Mouse (Mus musculus) adrenal gland, postnatal 36 days (tissue): ENCODE measurements around the gene Xkr8. TPM values are rescaled to one million over a fixed set of nuclear protein-coding genes. Genes with fewer than 3 reads are reported as not detected.
"Not testable (repeated sequence)": the region's sequence is repeated elsewhere in the genome, so short reads cannot be mapped to it uniquely, and the experiment has no call there.

Source experiments
- DNase-seq, 2 experiments: peaks; one replicate each; pipeline ENCODE4 v3.0.0; 2021; ENCODE audit warnings: mixed read lengths in 1 of 2
- total RNA-seq, 2 experiments: library from RNA; stranded (reverse); gene quantifications; 2 replicates each; pipeline ENCODE4 v1.2.3; 2021

The Xkr8 gene
- total RNA-seq, 2 experiments from 2014 or later = 3.3 to 5.7 TPM

DNA sequence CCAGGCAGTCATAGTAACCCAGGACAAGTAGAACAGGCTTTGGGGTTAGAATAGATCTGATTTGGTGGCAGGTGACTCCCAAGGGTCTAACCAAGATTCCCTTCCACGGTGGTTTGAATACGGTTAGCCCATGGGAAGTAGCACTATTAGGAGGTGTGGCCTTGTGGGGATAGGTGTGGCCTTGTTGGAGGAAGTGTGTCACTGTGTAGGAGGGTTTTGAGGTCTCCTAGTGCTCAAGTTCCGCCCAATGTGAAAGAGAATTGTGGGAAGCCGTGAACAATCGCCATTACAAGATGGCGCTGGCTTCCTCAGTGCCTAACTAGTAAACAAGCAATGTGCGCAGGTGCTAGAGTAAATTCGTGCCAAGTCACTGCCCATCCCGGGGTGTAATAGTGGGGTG is 4.8 kb upstream of the Xkr8 start:
- not testable (repeated sequence) for DNase-seq

DNA sequence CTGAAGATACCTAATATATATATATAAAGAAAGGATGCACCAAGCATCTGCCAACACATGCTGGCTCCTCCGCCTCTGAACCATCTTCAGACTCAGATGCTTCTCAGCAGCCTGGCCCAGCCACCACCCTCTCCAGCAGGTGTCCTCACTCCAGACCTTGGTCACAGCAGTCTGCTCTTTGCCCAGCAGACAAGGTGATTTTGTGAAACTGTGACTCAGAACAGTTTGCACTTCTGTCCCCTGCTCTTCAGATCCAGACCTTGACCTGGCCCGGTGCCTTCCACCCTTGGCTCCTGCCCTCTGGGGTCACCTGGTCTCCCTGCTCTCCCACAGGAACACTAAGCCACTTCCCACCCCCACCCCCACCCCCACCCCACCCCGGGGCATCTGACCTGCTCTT is 3.5 kb upstream of the Xkr8 start:
- no peak for DNase-seq

DNA sequence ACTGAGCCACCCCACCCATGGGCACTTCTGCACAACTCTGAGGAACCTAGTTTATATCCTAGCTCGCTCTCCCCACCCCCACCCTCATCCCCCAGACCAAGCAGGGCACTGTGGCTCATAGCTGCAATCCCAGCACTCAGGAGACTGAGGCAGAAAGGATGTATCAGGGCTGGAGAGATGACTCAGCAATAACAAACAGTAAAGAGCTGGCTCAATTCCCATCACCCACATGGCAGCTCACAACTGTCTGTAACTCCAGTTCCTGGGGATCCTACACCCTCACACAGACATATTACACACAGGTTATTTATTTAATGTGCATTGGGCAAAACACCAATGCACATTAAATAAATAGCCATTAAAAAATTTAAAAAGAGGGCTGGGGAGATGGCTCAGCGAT is 3.0 kb upstream of the Xkr8 start:
- no peak for DNase-seq

DNA sequence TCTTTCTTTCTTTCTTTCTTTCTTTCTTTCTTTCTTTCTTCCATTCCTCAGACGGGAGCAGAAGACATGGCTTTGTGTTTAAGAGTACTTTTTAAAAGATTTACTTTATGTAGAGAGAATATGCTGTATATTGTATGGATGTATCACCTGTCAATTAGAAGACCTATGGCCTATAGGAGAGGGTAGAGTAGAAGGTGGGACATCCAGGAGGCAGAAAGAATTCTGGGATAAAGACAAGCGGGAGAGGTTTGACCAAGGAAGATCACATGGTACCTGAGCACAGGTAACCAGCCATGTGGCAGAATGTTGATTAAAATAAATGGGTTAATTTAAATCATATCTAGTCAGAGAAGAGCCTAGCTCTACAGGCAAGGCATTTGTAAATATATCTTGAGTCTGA is 2.4 kb upstream of the Xkr8 start:
- no peak for DNase-seq

DNA sequence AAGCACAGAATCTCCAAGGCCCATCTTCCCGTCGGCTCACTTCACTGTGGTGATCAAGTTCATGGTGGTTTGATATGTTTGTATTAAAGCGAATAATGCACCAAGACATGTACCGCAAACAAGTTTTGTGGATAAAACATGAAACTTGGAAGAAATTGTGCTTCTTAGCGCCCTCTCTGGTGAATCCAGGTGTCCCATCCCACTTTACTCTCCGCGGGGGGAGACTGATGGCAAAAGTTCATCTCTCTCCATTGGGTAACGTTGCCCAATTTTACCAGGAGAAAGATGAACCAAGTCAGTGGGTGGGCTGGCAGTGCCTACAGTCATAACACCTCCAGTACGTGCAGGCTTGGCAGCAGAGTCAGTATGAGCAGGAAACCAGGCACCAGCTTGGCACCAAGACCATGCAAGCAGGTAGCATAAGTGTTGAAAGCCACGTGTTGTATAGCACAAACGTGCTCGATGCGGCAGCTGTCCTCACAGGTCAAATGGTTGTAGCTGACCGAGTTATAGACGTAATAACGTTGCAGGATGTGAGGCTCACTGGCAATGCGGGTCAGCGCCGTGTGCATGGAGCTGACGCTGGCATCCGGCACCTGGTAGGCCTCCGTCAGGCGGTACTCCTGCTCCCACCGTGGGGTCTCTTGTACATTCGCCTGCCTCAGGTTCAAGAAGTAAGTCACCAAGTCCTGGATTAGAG is 875 bp upstream of the Xkr8 start:
- DNase-seq = no peak

DNA sequence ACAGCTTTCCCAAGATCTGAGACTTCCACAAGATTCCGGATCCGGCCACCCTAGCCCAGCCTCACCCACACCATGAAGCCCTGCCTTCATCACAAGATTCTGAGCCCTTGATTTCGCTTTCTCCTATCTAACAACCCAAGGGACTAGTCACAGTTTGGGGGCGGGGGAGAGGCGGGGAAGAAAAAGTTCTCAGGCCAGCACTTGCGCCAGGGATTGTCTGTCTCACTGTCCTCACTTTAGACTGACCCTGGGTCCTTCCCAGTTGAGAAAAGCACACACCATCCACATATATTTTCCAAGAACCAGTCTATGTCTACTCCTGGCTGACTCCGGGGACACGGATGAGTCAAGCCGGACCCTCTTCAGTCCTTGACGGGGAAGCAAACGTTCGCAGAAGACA is 730 bp downstream of the Xkr8 start:
- DNase-seq = peak in 1 of 2 experiments; percentile 24

DNA sequence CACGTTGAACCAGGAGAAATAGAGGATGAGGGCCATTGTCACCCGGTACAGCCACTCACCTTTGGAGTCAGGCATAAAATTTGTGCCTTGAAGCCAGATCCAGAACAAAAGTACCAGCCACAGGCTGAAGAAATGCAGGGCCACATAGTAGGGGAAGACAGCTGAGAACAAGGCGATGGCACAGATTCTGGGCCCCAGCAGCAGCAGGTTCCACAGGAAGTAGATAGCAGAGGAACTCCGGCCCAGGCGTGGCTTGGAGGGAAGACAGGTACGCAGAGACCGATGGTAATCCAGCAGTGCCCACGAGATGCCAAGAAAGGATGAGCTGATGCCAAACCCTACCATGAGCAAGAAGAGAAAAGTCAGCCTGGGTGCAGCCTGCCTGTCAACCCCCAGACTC is 4.1 kb downstream of the Xkr8 start:
- no peak for DNase-seq

DNA sequence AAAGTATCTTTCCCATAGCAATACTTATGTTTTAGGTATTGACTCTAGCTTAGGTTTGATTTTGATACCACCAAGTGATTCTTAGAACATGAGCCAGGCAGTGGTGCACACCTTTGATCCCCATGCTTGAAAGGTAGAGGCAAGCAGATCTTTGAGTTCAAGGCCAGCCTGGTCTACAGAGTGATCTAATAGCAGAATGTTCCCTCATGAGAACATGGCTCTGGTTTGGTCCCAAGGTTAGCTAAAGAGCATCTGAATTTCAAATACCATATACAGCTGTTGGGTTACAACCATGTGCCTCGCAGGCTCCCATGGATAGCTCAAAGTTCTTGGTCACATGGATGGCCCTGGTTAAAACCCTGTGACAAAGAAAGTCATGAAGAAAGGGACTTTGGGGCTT is 14.1 kb downstream of the Xkr8 start:
- DNase-seq = no peak

DNA sequence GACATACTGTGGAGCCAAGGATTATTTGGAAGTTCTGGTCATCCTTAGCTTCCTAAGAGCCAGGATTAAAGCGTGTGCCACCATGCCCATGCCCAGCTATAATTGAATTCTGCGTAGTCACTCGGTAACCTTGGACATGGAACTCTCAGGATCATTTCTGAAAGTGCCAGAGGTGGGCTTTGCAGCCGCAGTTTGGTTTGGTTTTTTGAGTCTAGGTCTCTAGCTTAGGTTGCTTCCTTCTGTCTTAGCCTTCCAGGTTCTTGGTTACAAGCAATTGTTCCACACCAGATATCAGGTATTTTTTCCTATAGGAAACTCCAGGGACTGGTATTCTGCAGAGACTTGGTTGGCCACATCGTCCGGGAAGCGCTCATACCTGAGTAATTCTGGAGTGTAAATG is 19.2 kb downstream of the Xkr8 start:
- DNase-seq = no peak

DNA sequence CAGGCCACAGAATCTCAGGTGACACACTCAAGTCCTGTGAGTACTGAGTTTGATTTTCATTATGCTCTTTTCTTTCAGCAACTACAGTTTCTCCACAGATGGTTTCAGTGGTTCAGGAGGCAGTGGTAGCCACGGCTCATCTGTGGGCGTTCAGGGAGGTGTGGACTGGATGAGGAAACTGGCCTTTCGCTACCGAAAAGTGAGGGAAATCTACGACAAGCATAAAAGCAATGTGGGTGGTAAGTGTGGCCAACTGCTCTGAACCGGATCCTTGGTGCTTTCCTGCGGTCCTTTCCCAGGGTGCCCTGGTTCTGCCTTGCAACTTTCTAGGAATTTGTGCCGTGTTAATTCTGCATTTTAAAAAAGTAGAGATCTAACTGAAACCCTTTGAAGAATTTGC is 25.5 kb downstream of the Xkr8 start:
- no peak for DNase-seq

DNA sequence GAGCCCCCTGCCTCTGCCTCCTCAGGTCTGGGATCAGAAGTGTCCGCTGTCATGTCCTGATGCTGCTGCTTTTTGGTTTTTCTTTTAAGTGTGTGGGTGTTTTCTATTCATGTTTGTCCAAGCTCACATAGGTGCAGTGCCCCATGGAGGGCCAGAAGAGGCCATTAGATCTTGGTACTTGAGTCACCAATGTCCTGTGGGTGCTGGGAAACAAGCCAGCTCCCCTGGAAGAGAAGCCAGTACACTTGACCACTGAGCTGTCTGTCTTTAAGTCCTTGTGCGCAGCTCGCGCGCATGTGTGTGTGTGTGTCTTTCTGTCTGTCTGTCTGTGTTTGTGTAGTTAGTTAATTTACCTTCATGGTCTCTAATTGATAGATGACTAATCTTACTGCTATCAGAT is 30.3 kb downstream of the Xkr8 start:
- DNase-seq = no peak

DNA sequence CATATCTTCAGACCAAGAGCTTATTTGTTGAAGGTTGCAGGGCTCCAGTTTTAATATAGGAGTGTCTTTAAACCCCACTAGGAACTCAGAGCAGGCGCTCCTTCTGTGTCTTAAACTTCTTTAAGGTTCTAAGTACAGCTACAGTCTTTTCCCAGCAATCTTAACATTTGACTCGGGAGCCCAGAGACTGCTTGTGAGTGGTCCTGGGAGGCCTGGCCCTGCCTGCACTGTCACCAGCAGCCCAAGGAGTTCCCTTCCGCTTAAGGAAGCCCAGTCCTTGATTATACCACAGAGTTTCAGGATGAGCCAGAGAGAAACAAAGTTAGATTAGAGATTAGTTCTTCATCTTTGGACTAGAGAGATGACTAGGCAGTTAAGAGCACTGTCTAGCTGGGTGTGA is 39.0 kb downstream of the Xkr8 start:
- DNase-seq = no peak

DNA sequence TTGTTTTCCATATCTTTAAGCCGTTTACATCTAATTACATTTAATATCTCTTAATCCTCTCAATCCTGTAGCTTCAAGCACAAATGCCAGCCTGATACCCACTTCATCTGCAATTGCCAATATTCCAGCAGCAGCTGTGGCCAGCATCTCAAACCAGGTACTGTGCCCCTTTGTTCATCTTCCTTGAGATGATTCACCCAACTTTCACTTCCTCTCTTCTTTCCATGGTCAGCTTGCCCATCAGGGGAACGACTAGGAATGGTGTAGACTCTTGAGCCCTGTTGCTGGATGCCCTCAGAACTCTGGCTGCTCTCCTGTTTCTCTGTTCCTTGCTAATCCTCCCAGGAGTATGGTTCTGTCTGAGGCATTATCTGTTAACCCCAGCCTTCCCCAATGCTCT is 42.7 kb downstream of the Xkr8 start:
- no peak for DNase-seq

DNA sequence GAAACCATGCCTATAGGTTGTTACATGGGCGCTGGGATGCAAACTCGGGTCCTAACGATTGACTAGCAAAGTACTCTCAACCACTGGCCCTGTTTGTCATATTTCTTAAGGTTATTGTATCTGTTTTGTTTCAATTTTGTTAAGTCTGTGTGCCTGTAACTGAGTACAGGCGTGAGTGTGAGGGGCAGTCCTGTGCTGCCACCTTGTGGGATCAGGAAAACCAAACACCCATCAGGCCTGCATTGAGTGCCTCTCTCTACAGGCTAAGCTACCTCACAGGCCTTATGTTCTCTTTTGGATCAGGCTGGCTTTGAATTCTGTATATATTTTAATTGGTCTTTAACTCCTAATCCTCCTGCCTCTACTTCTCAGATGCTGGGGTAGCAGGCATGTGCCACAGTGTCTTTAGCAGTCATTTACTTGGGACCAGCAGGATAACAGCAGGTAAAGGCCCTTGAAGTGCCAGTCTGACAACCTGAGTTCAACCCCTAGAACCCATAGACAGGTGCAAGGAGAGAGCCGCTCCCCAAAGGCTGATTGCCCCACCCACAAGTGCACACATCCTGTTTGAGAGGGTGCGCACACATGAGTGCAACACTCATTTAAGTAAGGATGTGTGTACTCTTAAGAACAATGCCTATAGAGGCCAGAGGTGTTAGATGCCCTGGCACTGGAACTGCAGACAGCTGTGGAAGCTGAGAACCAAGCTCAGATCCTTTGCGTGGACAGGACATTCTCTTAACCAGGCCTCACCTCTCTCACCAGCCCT is 55.4 kb downstream of the Xkr8 start:
- DNase-seq = peak; percentile 41 to 64

Other genes starting within 250 kb of the Xkr8 start
- gene Sesn2, start 222.0 kb downstream of the Xkr8 start, total RNA-seq = 10 to 100 TPM; 12.9 to 24.8 TPM
- 100 to 1,000 TPM; 352 to 374 TPM for gene Atpif1, start 198.9 kb downstream of the Xkr8 start, total RNA-seq
- gene Dnajc8, start 197.0 kb downstream of the Xkr8 start, total RNA-seq = 10 to 100 TPM; 88.0 to 95.5 TPM
- 1 to 10 TPM; 1.6 to 2.1 TPM for gene Ptafr, start 168.5 kb downstream of the Xkr8 start, total RNA-seq
- 10 to 100 TPM; 24.6 to 28.2 TPM for gene Eya3, start 93.6 kb downstream of the Xkr8 start, total RNA-seq
- gene Smpdl3b, start 24.7 kb upstream of the Xkr8 start, total RNA-seq = 10 to 100 TPM in 1 of 2 experiments, under 1 TPM in 1; 0.99 to 31.3 TPM
- 10 to 100 TPM; 10.8 to 13.6 TPM for gene Rpa2, start 35.8 kb upstream of the Xkr8 start, total RNA-seq
- 1 to 10 TPM; 1.3 to 1.7 TPM for gene Themis2, start 63.8 kb upstream of the Xkr8 start, total RNA-seq
- 10 to 100 TPM; 43.0 to 49.3 TPM for gene Ppp1r8, start 110.6 kb upstream of the Xkr8 start, total RNA-seq
- 10 to 100 TPM; 60.9 to 64.1 TPM for gene Stx12, start 152.0 kb upstream of the Xkr8 start, total RNA-seq
- 10 to 100 TPM; 35.5 to 38.6 TPM for gene Fam76a, start 190.0 kb upstream of the Xkr8 start, total RNA-seq
- under 1 TPM; 0.30 to 0.40 TPM for gene Fgr, start 241.5 kb upstream of the Xkr8 start, total RNA-seq